In genomic region chr1:13467886-13468630, GRCm38 (mm10) we compare ENCODE assay signal across 20 mouse cellular contexts.
A peak's percentile ranks its signal among the peaks of the same experiment; 100 is the strongest.
DNase-seq lines count a peak whose midpoint lies in the region; ATAC-seq lines count a peak whose summit lies in the region.
"Had no signal": no experiment of that assay in that cellular context is flagged by ENCODE, and none has a peak within 500 bp of the region (broad histone marks: within the 10 kb centered on the region; RNA-seq: fewer than 3 reads in every experiment).

No protein-coding gene starts in this region.

- H3K9ac ChIP-seq in kidney, embryonic 15.5 days, result no peak overlapping the region
- H3K9ac ChIP-seq in midbrain, embryonic 14.5 days (replicated peaks; ENCODE audit: low read length), result no peak overlapping the region
- no peak overlapping the region for H3K9ac ChIP-seq in midbrain, embryonic 13.5 days (replicated peaks)
- H3K9ac ChIP-seq: heart, embryonic 13.5 days; hindbrain, embryonic 15.5 days; liver, embryonic 12.5 days; midbrain, embryonic 12.5 days had no signal

- H3K4me2 ChIP-seq in kidney, embryonic 15.5 days, result no peak overlapping the region
- no peak overlapping the region for H3K4me2 ChIP-seq in midbrain, embryonic 14.5 days (ENCODE audit: low read length)
- no peak overlapping the region for H3K4me2 ChIP-seq in midbrain, embryonic 13.5 days (replicated peaks)
- H3K4me2 ChIP-seq: heart, embryonic 13.5 days; hindbrain, embryonic 15.5 days; liver, embryonic 12.5 days; midbrain, embryonic 12.5 days had no signal

- no peaks in the 10 kb centered on the region for H3K36me3 ChIP-seq in kidney, embryonic 15.5 days
- H3K36me3 ChIP-seq in midbrain, embryonic 14.5 days (ENCODE audit: control insufficient read depth, insufficient read depth, low read length), result no peaks in the 10 kb centered on the region
- no peaks in the 10 kb centered on the region for H3K36me3 ChIP-seq in midbrain, embryonic 13.5 days
- H3K36me3 ChIP-seq: heart, embryonic 13.5 days; hindbrain, embryonic 15.5 days; liver, embryonic 12.5 days; midbrain, embryonic 12.5 days had no signal

- ATAC-seq in kidney, embryonic 15.5 days (replicated peaks; ENCODE audit: low FRiP score), result peak; percentile 66; the same call in 1 of the 2 replicates
- no peak for ATAC-seq in midbrain, embryonic 14.5 days (ENCODE audit: low FRiP score, low TSS enrichment)
- no peak for ATAC-seq in midbrain, embryonic 13.5 days
- ATAC-seq: liver, embryonic 12.5 days; Patski had no signal

- WGBS in kidney, embryonic 15.5 days, result 46% methylated on average over 2 of the region's 2 CpGs
- whole genome bisulfite sequencing in midbrain, embryonic 14.5 days, result 18% methylated on average over 2 of the region's 2 CpGs
- 21% methylated on average over 2 of the region's 2 CpGs for WGBS in midbrain, embryonic 13.5 days

- no peak overlapping the region for H3K27ac ChIP-seq in kidney, embryonic 15.5 days
- H3K27ac ChIP-seq in midbrain, embryonic 14.5 days (replicated peaks; ENCODE audit: low read depth, low read length), result no peak overlapping the region
- H3K27ac ChIP-seq in midbrain, embryonic 13.5 days, result no peak overlapping the region
- H3K27ac ChIP-seq: heart, embryonic 13.5 days; hindbrain, embryonic 15.5 days; liver, embryonic 12.5 days; midbrain, embryonic 12.5 days had no signal

- H3K4me3 ChIP-seq in kidney, embryonic 15.5 days (replicated peaks), result no peak overlapping the region
- H3K4me3 ChIP-seq in midbrain, embryonic 14.5 days (replicated peaks; ENCODE audit: low read depth, low read length), result no peak overlapping the region
- H3K4me3 ChIP-seq in midbrain, embryonic 13.5 days (replicated peaks), result no peak overlapping the region
- H3K4me3 ChIP-seq: heart, embryonic 13.5 days; hindbrain, embryonic 15.5 days; liver, embryonic 12.5 days; midbrain, embryonic 12.5 days had no signal

- peak; percentile 6 for DNase-seq in adrenal gland, postnatal 14 days
- DNase-seq in adrenal gland, adult (ENCODE audit: inconsistent age in 2 of 2, low spot score in 1 of 2), result no peak
- no peak for DNase-seq in kidney, adult 9 months
- peak; percentile 3 for DNase-seq in midbrain, embryonic 14.5 days
- DNase-seq in gonadal fat pad, adult 2 months (ENCODE audit: low read depth), result peak; percentile 24
- DNase-seq in right cerebral cortex, postnatal 36 days (ENCODE audit: low spot score in 2 of 2), result no peak
- DNase-seq: cerebellum, adult 9-10 months; gastrocnemius, postnatal 36 days; kidney, postnatal 10 days; layer of hippocampus, adult 9-11 months; lung, postnatal 14 days; right cerebral cortex, adult 18-20 months; thymus, postnatal 4 days had no signal

- H3K9me3 ChIP-seq in kidney, embryonic 15.5 days (replicated peaks), result no peaks in the 10 kb centered on the region
- H3K9me3 ChIP-seq in midbrain, embryonic 14.5 days (ENCODE audit: control insufficient read depth, low read length), result no peaks in the 10 kb centered on the region
- no peaks in the 10 kb centered on the region for H3K9me3 ChIP-seq in midbrain, embryonic 13.5 days
- H3K9me3 ChIP-seq: hindbrain, embryonic 15.5 days; liver, embryonic 12.5 days had no signal

- peaks cover 5% of the 10 kb centered on the region; the same call in 1 of the 2 replicates for H3K4me1 ChIP-seq in kidney, embryonic 15.5 days
- no peaks in the 10 kb centered on the region for H3K4me1 ChIP-seq in midbrain, embryonic 14.5 days (ENCODE audit: control insufficient read depth, insufficient read depth, low read length)
- H3K4me1 ChIP-seq in midbrain, embryonic 13.5 days (replicated peaks), result 0 out of 2 replicates have a peak, but pooled peaks cover 4% of the 10 kb centered on the region
- H3K4me1 ChIP-seq: hindbrain, embryonic 15.5 days; liver, embryonic 12.5 days had no signal

- no peaks in the 10 kb centered on the region for H3K27me3 ChIP-seq in kidney, embryonic 15.5 days
- H3K27me3 ChIP-seq in midbrain, embryonic 14.5 days (ENCODE audit: control insufficient read depth, insufficient read depth, low read length), result no peaks in the 10 kb centered on the region
- H3K27me3 ChIP-seq in midbrain, embryonic 13.5 days, result no peaks in the 10 kb centered on the region
- H3K27me3 ChIP-seq: heart, embryonic 13.5 days; hindbrain, embryonic 15.5 days; liver, embryonic 12.5 days; midbrain, embryonic 12.5 days; Patski had no signal

Comparison
In these comparisons a context has a peak if more than half of its experiments do, and no peak if none do; other contexts are left out.
1. DNase-seq: peak in adrenal gland, postnatal 14 days (single experiment), midbrain, embryonic 14.5 days (single experiment) and gonadal fat pad, adult 2 months (single experiment); none in adrenal gland, adult (0 of 2), kidney, adult 9 months (single experiment) and right cerebral cortex, postnatal 36 days (0 of 2).